ENCODE assay signal across 10 mouse cellular contexts in the genomic region with DNA sequence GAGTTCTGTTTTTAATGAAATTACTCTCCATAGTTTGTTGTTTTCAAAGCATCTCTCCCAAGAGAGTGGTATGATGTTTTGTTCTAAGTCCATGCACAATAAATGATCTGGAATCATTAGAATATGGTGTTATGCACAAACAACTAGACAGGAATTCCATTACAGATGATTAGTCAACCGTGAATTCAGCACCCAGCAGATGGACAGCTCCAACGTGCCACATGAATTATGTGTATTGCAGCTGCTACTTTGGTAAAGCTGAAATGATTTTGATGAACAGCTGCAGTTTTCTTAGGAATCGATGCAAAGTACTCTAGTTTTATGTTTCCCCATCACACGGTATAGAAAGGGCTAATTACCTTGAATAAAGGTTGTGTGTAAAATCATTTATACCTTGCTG.
DNase-seq lines count a peak whose midpoint lies in the region.
"Had no signal": no experiment of that assay in that cellular context is flagged by ENCODE, and none has a peak within 500 bp of the region (broad histone marks: within the 10 kb centered on the region; RNA-seq: fewer than 3 reads in every experiment).

No protein-coding gene starts in this region.

- intact Hi-C loops in heart, postnatal 36 days (cut with DNase I), result no loop called here

- DNase-seq in heart, postnatal 4 days, result peak; percentile 46
- DNase-seq in heart, postnatal 36 days, result no peak
- DNase-seq in ovary, postnatal 36 days (ENCODE audit: low spot score), result peak; percentile 15
- DNase-seq in ovary, adult 18-20 months (ENCODE audit: low spot score), result no peak
- DNase-seq in embryo, embryonic 11 days, result peak; percentile 61
- peak; percentile 83 for DNase-seq in retina, embryonic 14.5 days (ENCODE audit: low spot score)
- DNase-seq in gastrocnemius, postnatal 25 days, result no peak
- no peak for DNase-seq in T-cell, adult 2 months (ENCODE audit: low spot score)
- DNase-seq: heart, adult 11 months; liver, postnatal 0 days had no signal

Comparison
In these comparisons a context has a peak if more than half of its experiments do, and no peak if none do; other contexts are left out.
1. DNase-seq: peak in heart, postnatal 4 days (single experiment), ovary, postnatal 36 days (single experiment), embryo, embryonic 11 days (single experiment) and retina, embryonic 14.5 days (single experiment); none in heart, postnatal 36 days (0 of 2), ovary, adult 18-20 months (single experiment), gastrocnemius, postnatal 25 days (single experiment) and T-cell, adult 2 months (single experiment).